Mouse (Mus musculus) CH12.LX (cell line): ENCODE data around the gene Tsr1. TPM values are rescaled to one million over a fixed set of nuclear protein-coding genes. Genes with fewer than 3 reads are reported as not detected.

Experiments used
- DNase-seq: peaks from one replicate; pipeline ENCODE4 v3.0.0-alpha.2; 2013; ENCODE audit errors: extremely low read depth
- H3K27ac ChIP-seq: 2 replicates; pipeline ENCODE4 v1.5.1; 2012; ENCODE audit warnings: low read depth, mild to moderate bottlenecking, control low read depth, moderate library complexity; ENCODE audit not compliant: insufficient read depth
- H3K27me3 ChIP-seq: replicated peaks from 2 replicates; pipeline ENCODE3; 2012; ENCODE audit warnings: inconsistent platforms
- H3K36me3 ChIP-seq, 2 experiments: replicated peaks in 1 of 2; 2 replicates each; pipeline versions ENCODE3 to v1.6.1; 2012; ENCODE audit warnings: inconsistent platforms in 1 of 2, low read length in 1 of 2, mild to moderate bottlenecking in 1 of 2, mixed read lengths in 1 of 2, moderate library complexity in 1 of 2; ENCODE audit not compliant: control insufficient read depth in 1 of 2, insufficient read depth in 1 of 2
- H3K4me1 ChIP-seq, 2 experiments: 2 replicates each; pipeline ENCODE4 v1.6.1; 2012; ENCODE audit warnings: inconsistent platforms in 1 of 2, moderate library complexity in 1 of 2; ENCODE audit not compliant: insufficient read depth in 2 of 2, control insufficient read depth in 1 of 2
- H3K4me2 ChIP-seq: 2 replicates; pipeline ENCODE4 v1.6.1; 2012; ENCODE audit warnings: low read depth, mild to moderate bottlenecking, control low read depth; ENCODE audit not compliant: poor library complexity, insufficient read depth, severe bottlenecking
- H3K4me3 ChIP-seq, 3 experiments: fragments of 150-350 bp in 1 of 3; sonication (generic) in 1 of 3; replicated peaks in 1 of 3; 2 replicates each; pipeline versions ENCODE3 to v1.5.1; 2011 to 2012; ENCODE audit warnings: low read depth in 2 of 3, low read length in 2 of 3, mild to moderate bottlenecking in 2 of 3, moderate library complexity in 2 of 3, control low read depth in 1 of 3, improper control_type of control experiment in 1 of 3, inconsistent platforms in 1 of 3, mixed read lengths in 1 of 3; ENCODE audit not compliant: poor library complexity in 1 of 3
- H3K79me2 ChIP-seq: replicated peaks from 2 replicates; pipeline ENCODE4 v1.6.1; 2012; ENCODE audit warnings: mild to moderate bottlenecking, moderate library complexity; ENCODE audit not compliant: control insufficient read depth, poor library complexity, insufficient read depth, severe bottlenecking; ENCODE audit errors: extremely low read depth
- H3K9ac ChIP-seq: 2 replicates; pipeline ENCODE4 v1.6.1; 2012; ENCODE audit warnings: low read depth, mild to moderate bottlenecking, control low read depth, moderate library complexity; ENCODE audit not compliant: insufficient read depth
- H3K9me3 ChIP-seq: replicated peaks from 2 replicates; pipeline ENCODE3; 2012; ENCODE audit warnings: low read length, inconsistent platforms, mixed read lengths
- CHD2 ChIP-seq: IDR thresholded peaks from 2 replicates; pipeline ENCODE4 v1.6.1; 2011; ENCODE audit warnings: low read length, improper control_type of control experiment
- CTCF ChIP-seq, 2 experiments: IDR thresholded peaks in 1 of 2; conservative IDR thresholded peaks in 1 of 2; 2 replicates each; pipeline ENCODE4 v1.5.1; 2011 to 2012; ENCODE audit warnings: low read depth in 2 of 2, low read length in 2 of 2, improper control_type of control experiment in 1 of 2, inconsistent platforms in 1 of 2, mild to moderate bottlenecking in 1 of 2, moderate library complexity in 1 of 2
- HCFC1 ChIP-seq: IDR thresholded peaks from 2 replicates; pipeline ENCODE4 v1.6.1; 2012; ENCODE audit warnings: low read depth, mild to moderate bottlenecking, inconsistent platforms, low read length, improper control_type of control experiment
- JUND ChIP-seq: conservative IDR thresholded peaks from 2 replicates; pipeline ENCODE4 v1.6.1; 2011; ENCODE audit warnings: low read depth, low read length, improper control_type of control experiment
- KAT2A ChIP-seq: IDR thresholded peaks from 2 replicates; pipeline ENCODE4 v1.6.1; 2012; ENCODE audit warnings: low read length, improper control_type of control experiment, inconsistent platforms; ENCODE audit not compliant: insufficient replicate concordance
- MAFK ChIP-seq: IDR thresholded peaks from 2 replicates; pipeline ENCODE4 v1.6.1; 2011; ENCODE audit warnings: low read length, improper control_type of control experiment; ENCODE audit not compliant: insufficient replicate concordance
- MAX ChIP-seq: IDR thresholded peaks from 2 replicates; pipeline ENCODE4 v1.6.1; 2011; ENCODE audit warnings: low read length, improper control_type of control experiment
- MEF2A ChIP-seq: IDR thresholded peaks from 2 replicates; pipeline ENCODE4 v1.6.1; 2014; ENCODE audit warnings: low read depth, mild to moderate bottlenecking, inconsistent platforms, low read length, improper control_type of control experiment, borderline replicate concordance
- POLR2AphosphoS2 ChIP-seq: IDR thresholded peaks from 2 replicates; pipeline ENCODE4 v1.6.1; 2011; ENCODE audit warnings: low read depth, low read length, improper control_type of control experiment
- RAD21 ChIP-seq: IDR thresholded peaks from 2 replicates; pipeline ENCODE4 v1.6.1; 2011; ENCODE audit warnings: low read depth, mild to moderate bottlenecking, low read length, improper control_type of control experiment, moderate library complexity
- SIN3A ChIP-seq: IDR thresholded peaks from 2 replicates; pipeline ENCODE4 v1.6.1; 2012; ENCODE audit warnings: low read length, improper control_type of control experiment, inconsistent platforms
- TCF12 ChIP-seq: IDR thresholded peaks from 2 replicates; pipeline ENCODE4 v1.6.1; 2014; ENCODE audit warnings: low read depth, mild to moderate bottlenecking, inconsistent platforms, low read length, improper control_type of control experiment
- ZMIZ1 ChIP-seq: IDR thresholded peaks from 2 replicates; pipeline ENCODE4 v1.6.1; 2012; ENCODE audit warnings: low read depth, mild to moderate bottlenecking, inconsistent platforms, low read length, improper control_type of control experiment
- ZNF384 ChIP-seq: IDR thresholded peaks from 2 replicates; pipeline ENCODE4 v1.6.1; 2012; ENCODE audit warnings: low read depth, low read length, improper control_type of control experiment, inconsistent platforms
- dilution Hi-C: fragments of 300-500 bp; cut with MboI; formaldehyde crosslinking; loops from 2 replicates; pipeline ENCODE4 v1.14.3; 2020; ENCODE audit warnings: low sequenced_read_pairs; ENCODE audit not compliant: extremely low pct_unique_long_range_greater_than_20kb, extremely low pct_ligation_motif_present
- in situ Hi-C: fragments of 300-500 bp; cut with MboI; formaldehyde crosslinking; loops from 3 replicates; pipeline ENCODE4 v1.14.3; 2019; ENCODE audit warnings: low sequenced_read_pairs, low pct_ligation_motif_present, low pct_unique_long_range_greater_than_20kb, mixed read lengths
- polyA plus RNA-seq: library from polyadenylated mRNA; unstranded; fragments of >175 nt; gene quantifications from 2 replicates; pipeline ENCODE4 v1.2.1, GENCODE M21; 2012; ENCODE audit warnings: low read depth; ENCODE audit not compliant: insufficient read length
- total RNA-seq, 2 experiments: library from RNA; depleted of rRNA; stranded (reverse); fragments of 300-350 nt in 1 of 2; fragments of >200 nt in 1 of 2; gene quantifications; 2 replicates each; pipeline ENCODE4 v1.2.3; 2012 to 2014

The Tsr1 gene
- total and polyA plus RNA-seq, 3 experiments = 85.2 to 149 (median 101) TPM

DNA sequence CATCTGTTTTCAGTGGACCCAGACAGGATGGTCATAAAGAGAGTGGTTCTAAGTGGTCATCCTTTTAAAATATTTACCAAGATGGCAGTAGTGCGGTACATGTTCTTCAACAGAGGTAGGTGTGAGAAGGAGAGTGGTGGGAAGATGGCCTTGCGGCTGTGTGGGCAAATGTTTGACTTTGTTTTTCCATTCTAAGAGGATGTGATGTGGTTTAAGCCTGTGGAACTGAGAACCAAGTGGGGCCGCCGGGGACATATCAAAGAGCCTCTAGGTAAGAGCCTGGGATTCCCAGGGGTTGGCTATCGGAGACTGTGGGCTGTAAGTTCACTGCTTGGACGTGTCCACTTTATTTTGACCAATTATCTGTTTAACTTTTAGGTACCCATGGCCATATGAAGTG lies 10.0 kb downstream of the Tsr1 start (continued):
- TF ChIP-seq RAD21 (no peak), JUND (no peak)

GRCm38 (mm10) chr11:74908618-74909399 lies 10.9 kb downstream of the Tsr1 start:
- H3K36me3 ChIP-seq = peaks cover 64 to 80% of the 10 kb centered on the region in 2 experiments
- dilution Hi-C loops = no loop called here
- no peaks in the 10 kb centered on the region for H3K27me3 ChIP-seq

DNA sequence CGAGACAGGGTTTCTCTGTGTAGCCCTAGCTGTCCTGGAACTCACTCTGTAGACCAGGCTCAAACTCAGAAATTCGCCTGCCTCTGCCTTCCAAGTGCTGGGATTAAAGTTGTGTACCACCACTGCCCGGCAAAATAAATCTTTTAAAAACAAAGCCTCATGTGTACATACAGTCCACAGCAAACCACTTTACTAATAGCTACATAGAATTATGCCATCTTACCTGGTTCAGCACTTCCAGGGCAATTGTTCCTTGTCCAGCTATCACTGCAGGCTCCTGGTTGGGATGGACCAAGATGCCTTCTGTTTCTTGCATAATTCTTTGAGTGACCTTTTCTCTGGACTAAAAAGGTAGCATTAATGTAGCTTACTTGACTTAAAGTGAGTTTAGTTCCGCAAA lies 12.1 kb downstream of the Tsr1 start:
- dilution Hi-C loops = no loop called here

More at GRCm38 (mm10) chr11:74908618-74909399, 10.9 kb downstream of the Tsr1 start:
- no peak overlapping the region for H3K4me3 ChIP-seq
- no peak overlapping the region for H3K4me2 ChIP-seq
- in situ Hi-C loops = no loop called here
- TF ChIP-seq CTCF (conservative IDR thresholded peaks at IDR 0.05 in 1 of 2, IDR thresholded peaks at IDR 0.05 in 1 of 2; ENCODE audit: low read depth in 2 of 2, low read length in 2 of 2) (no peak), TCF12 (no peak), KAT2A (no peak), SIN3A (no peak), MAFK (peak; percentile 76; the same call in 1 of the 2 replicates), CHD2 (no peak), HCFC1 (no peak), ZNF384 (no peak), MAX (no peak), POLR2AphosphoS2 (peak; percentile 67; the same call in 1 of the 2 replicates), ZMIZ1 (0 out of 2 replicates have a peak, but pooled peaks have one; percentile 84)
- H3K9ac ChIP-seq = no peak overlapping the region
- no peaks in the 10 kb centered on the region for H3K9me3 ChIP-seq
- DNase-seq = no peak
- H3K79me2 ChIP-seq = peaks cover 18% of the 10 kb centered on the region
- 0 out of 2 replicates have a peak overlapping the region, but pooled peaks have one; percentile 7 for H3K27ac ChIP-seq
- H3K4me1 ChIP-seq = peaks cover 7 to 46% of the 10 kb centered on the region in 2 experiments; a peak in 3 of 4 replicates

More for the DNA sequence above, 12.1 kb downstream of the Tsr1 start:
- no peaks in the 10 kb centered on the region for H3K27me3 ChIP-seq
- no peaks in the 10 kb centered on the region for H3K9me3 ChIP-seq
- H3K4me2 ChIP-seq = no peak overlapping the region
- peaks cover 56 to 70% of the 10 kb centered on the region in 2 experiments for H3K36me3 ChIP-seq
- H3K9ac ChIP-seq = no peak overlapping the region
- H3K79me2 ChIP-seq = peaks cover 18% of the 10 kb centered on the region
- H3K4me1 ChIP-seq = peaks cover 7 to 37% of the 10 kb centered on the region in 2 experiments; a peak in 3 of 4 replicates
- no peak overlapping the region for H3K27ac ChIP-seq
- in situ Hi-C loops = no loop called here
- TF ChIP-seq MEF2A = no peak
- TF ChIP-seq POLR2AphosphoS2 = peak; percentile 90; the same call in 1 of the 2 replicates
- no peak for DNase-seq
- no peak overlapping the region for H3K4me3 ChIP-seq
